In genomic region chr11:21036161-21036916, GRCm38 (mm10) we compare ENCODE assay signal across 11 mouse cellular contexts. TPM values are rescaled to one million over a fixed set of nuclear protein-coding genes. Genes with fewer than 3 reads are reported as not detected.
DNase-seq lines count a peak whose midpoint lies in the region; ATAC-seq and TF ChIP-seq lines count a peak whose summit lies in the region.
"Had no signal": no experiment of that assay in that cellular context is flagged by ENCODE, and none has a peak within 500 bp of the region (broad histone marks: within the 10 kb centered on the region; RNA-seq: fewer than 3 reads in every experiment).

No protein-coding gene starts in this region.

- H3K4me3 ChIP-seq in forebrain, embryonic 13.5 days: no peak overlapping the region
- H3K4me3 ChIP-seq in forebrain, embryonic 12.5 days (replicated peaks): no peak overlapping the region
- H3K4me3 ChIP-seq in hindbrain, postnatal 0 days (ENCODE audit: low read length): no peak overlapping the region
- no peak overlapping the region for H3K4me3 ChIP-seq in hindbrain, embryonic 14.5 days (replicated peaks; ENCODE audit: low read length)
- H3K4me3 ChIP-seq in intestine, embryonic 15.5 days (replicated peaks): no peak overlapping the region
- H3K4me3 ChIP-seq: liver, embryonic 13.5 days had no signal

- no peak for TF ChIP-seq CTCF in hindbrain, postnatal 0 days (IDR thresholded peaks at IDR 0.05; ENCODE audit: low read depth)

- 0 out of 2 replicates have a peak, but pooled peaks cover 13% of the 10 kb centered on the region for H3K27me3 ChIP-seq in forebrain, embryonic 13.5 days
- peaks cover 13% of the 10 kb centered on the region; the same call in 1 of the 2 replicates for H3K27me3 ChIP-seq in forebrain, embryonic 12.5 days
- no peaks in the 10 kb centered on the region for H3K27me3 ChIP-seq in hindbrain, postnatal 0 days (ENCODE audit: insufficient read depth, low read length)
- H3K27me3 ChIP-seq in hindbrain, embryonic 14.5 days (ENCODE audit: control insufficient read depth, insufficient read depth, low read length): no peaks in the 10 kb centered on the region
- H3K27me3 ChIP-seq in intestine, embryonic 15.5 days (replicated peaks): no peaks in the 10 kb centered on the region
- H3K27me3 ChIP-seq: liver, embryonic 13.5 days had no signal

- no peak overlapping the region for H3K9ac ChIP-seq in forebrain, embryonic 13.5 days
- H3K9ac ChIP-seq in forebrain, embryonic 12.5 days: no peak overlapping the region
- no peak overlapping the region for H3K9ac ChIP-seq in hindbrain, postnatal 0 days (replicated peaks; ENCODE audit: low read length)
- H3K9ac ChIP-seq in hindbrain, embryonic 14.5 days: no peak overlapping the region
- no peak overlapping the region for H3K9ac ChIP-seq in intestine, embryonic 15.5 days
- H3K9ac ChIP-seq: liver, embryonic 13.5 days had no signal

- no peak overlapping the region for H3K27ac ChIP-seq in forebrain, embryonic 13.5 days
- H3K27ac ChIP-seq in forebrain, embryonic 12.5 days: no peak overlapping the region
- H3K27ac ChIP-seq in hindbrain, postnatal 0 days: no peak overlapping the region
- H3K27ac ChIP-seq in hindbrain, embryonic 14.5 days: no peak overlapping the region
- H3K27ac ChIP-seq in intestine, embryonic 15.5 days: no peak overlapping the region
- H3K27ac ChIP-seq: liver, embryonic 13.5 days had no signal

- no peaks in the 10 kb centered on the region for H3K9me3 ChIP-seq in forebrain, embryonic 13.5 days (replicated peaks)
- H3K9me3 ChIP-seq in forebrain, embryonic 12.5 days: no peaks in the 10 kb centered on the region
- H3K9me3 ChIP-seq in hindbrain, postnatal 0 days (ENCODE audit: low read length): no peaks in the 10 kb centered on the region
- no peaks in the 10 kb centered on the region for H3K9me3 ChIP-seq in hindbrain, embryonic 14.5 days (ENCODE audit: control insufficient read depth, low read length)
- no peaks in the 10 kb centered on the region for H3K9me3 ChIP-seq in intestine, embryonic 15.5 days
- H3K9me3 ChIP-seq: liver, embryonic 13.5 days had no signal

- peak; percentile 19; the same call in 1 of the 2 replicates for ATAC-seq in forebrain, embryonic 13.5 days
- ATAC-seq in forebrain, embryonic 12.5 days (ENCODE audit: low FRiP score): no peak
- 0 out of 2 replicates have a peak, but pooled peaks have one; percentile 38 for ATAC-seq in hindbrain, postnatal 0 days
- no peak for ATAC-seq in hindbrain, embryonic 14.5 days (ENCODE audit: low FRiP score)
- ATAC-seq in intestine, embryonic 15.5 days: no peak
- ATAC-seq in megakaryocyte progenitor cell, adult 5-6 weeks (replicated peaks; ENCODE audit: poor library complexity): no peak

- H3K36me3 ChIP-seq in forebrain, embryonic 13.5 days (ENCODE audit: poor library complexity, severe bottlenecking): no peaks in the 10 kb centered on the region
- no peaks in the 10 kb centered on the region for H3K36me3 ChIP-seq in forebrain, embryonic 12.5 days (replicated peaks)
- H3K36me3 ChIP-seq in hindbrain, postnatal 0 days (ENCODE audit: insufficient read depth, low read length): no peaks in the 10 kb centered on the region
- H3K36me3 ChIP-seq in hindbrain, embryonic 14.5 days (replicated peaks; ENCODE audit: control insufficient read depth, insufficient read depth): no peaks in the 10 kb centered on the region
- H3K36me3 ChIP-seq in intestine, embryonic 15.5 days: no peaks in the 10 kb centered on the region
- H3K36me3 ChIP-seq: liver, embryonic 13.5 days had no signal

- DNase-seq in hindbrain, postnatal 0 days (ENCODE audit: low spot score): peak; percentile 62
- no peak for DNase-seq in hindbrain, embryonic 14.5 days (ENCODE audit: low spot score)
- peak; percentile 43 for DNase-seq in brain, adult 2 months (ENCODE audit: low read depth, low spot score)
- DNase-seq in lung, postnatal 14 days: peak; percentile 23
- DNase-seq: cerebellum, postnatal 14 days; kidney, postnatal 25 days; liver, embryonic 13.5 days had no signal

- 48% methylated on average over 7 of the region's 7 CpGs for WGBS in forebrain, embryonic 13.5 days
- 49% methylated on average over 7 of the region's 7 CpGs for WGBS in forebrain, embryonic 12.5 days
- WGBS in hindbrain, postnatal 0 days: 12% methylated on average over 7 of the region's 7 CpGs
- 22% methylated on average over 7 of the region's 7 CpGs for WGBS in hindbrain, embryonic 14.5 days
- WGBS in intestine, embryonic 15.5 days: 48% methylated on average over 7 of the region's 7 CpGs

- H3K4me2 ChIP-seq in forebrain, embryonic 13.5 days: no peak overlapping the region
- H3K4me2 ChIP-seq in forebrain, embryonic 12.5 days: no peak overlapping the region
- 0 out of 2 replicates have a peak overlapping the region, but pooled peaks have one; percentile 0 for H3K4me2 ChIP-seq in hindbrain, postnatal 0 days (ENCODE audit: low read depth, low read length)
- no peak overlapping the region for H3K4me2 ChIP-seq in hindbrain, embryonic 14.5 days (replicated peaks)
- no peak overlapping the region for H3K4me2 ChIP-seq in intestine, embryonic 15.5 days (replicated peaks)
- H3K4me2 ChIP-seq: liver, embryonic 13.5 days had no signal

- H3K4me1 ChIP-seq in forebrain, embryonic 13.5 days: peaks cover 12% of the 10 kb centered on the region; the same call in 1 of the 2 replicates
- peaks cover 14% of the 10 kb centered on the region for H3K4me1 ChIP-seq in forebrain, embryonic 12.5 days
- no peaks in the 10 kb centered on the region for H3K4me1 ChIP-seq in hindbrain, postnatal 0 days (ENCODE audit: insufficient read depth, low read length)
- 0 out of 2 replicates have a peak, but pooled peaks cover 3% of the 10 kb centered on the region for H3K4me1 ChIP-seq in hindbrain, embryonic 14.5 days (replicated peaks; ENCODE audit: control insufficient read depth, insufficient read depth, low read length)
- peaks cover 13% of the 10 kb centered on the region for H3K4me1 ChIP-seq in intestine, embryonic 15.5 days (replicated peaks)

RNA-seq across cellular contexts. Expression of gene Peli1, which starts 54.8 kb away (rescaled TPM):
- polyA plus RNA-seq in forebrain, embryonic 13.5 days (2015; fragmentation: Nextera tagmentation; extraction: Ambion mirVana): 99.0 and 106 TPM in 2 replicates
- 103 and 107 TPM in 2 replicates for polyA plus RNA-seq in forebrain, embryonic 12.5 days (2016; fragmentation: Nextera tagmentation; extraction: Ambion mirVana)
- 38.1 and 41.2 TPM in 2 replicates for total RNA-seq in hindbrain, postnatal 0 days (2014; rRNA removed)
- polyA plus RNA-seq in hindbrain, postnatal 0 days (2015; fragmentation: Nextera tagmentation; extraction: Ambion mirVana): 46.5 and 47.1 TPM in 2 replicates
- 82.6 and 85.0 TPM in 2 replicates for polyA plus RNA-seq in hindbrain, embryonic 14.5 days (2014; fragmentation: Nextera tagmentation; extraction: Ambion mirVana)
- 33.8 and 35.8 TPM in 2 replicates for polyA plus RNA-seq in intestine, embryonic 15.5 days (2015; fragmentation: Nextera tagmentation; extraction: Ambion mirVana)
- total RNA-seq in megakaryocyte progenitor cell, adult 5-6 weeks (2015): 18.1 and 21.1 TPM in 2 replicates
- total RNA-seq in megakaryocyte progenitor cell, adult 5-6 weeks (2017): 11.2 and 14.1 TPM in 2 replicates

Comparison
In these comparisons a context has a peak if more than half of its experiments do, and no peak if none do; other contexts are left out.
1. ATAC-seq: peak in forebrain, embryonic 13.5 days (single experiment) and hindbrain, postnatal 0 days (single experiment); none in forebrain, embryonic 12.5 days (single experiment), hindbrain, embryonic 14.5 days (single experiment), intestine, embryonic 15.5 days (single experiment) and megakaryocyte progenitor cell, adult 5-6 weeks (single experiment).